Mouse (Mus musculus): ENCODE results near the gene Prkaa1. TPM values are rescaled to one million over a fixed set of nuclear protein-coding genes. Genes with fewer than 3 reads are reported as not detected.

Prkaa1 gene
- polyA plus RNA-seq, 1 experiment from 2014 or later, result 19.7 TPM

DNA sequence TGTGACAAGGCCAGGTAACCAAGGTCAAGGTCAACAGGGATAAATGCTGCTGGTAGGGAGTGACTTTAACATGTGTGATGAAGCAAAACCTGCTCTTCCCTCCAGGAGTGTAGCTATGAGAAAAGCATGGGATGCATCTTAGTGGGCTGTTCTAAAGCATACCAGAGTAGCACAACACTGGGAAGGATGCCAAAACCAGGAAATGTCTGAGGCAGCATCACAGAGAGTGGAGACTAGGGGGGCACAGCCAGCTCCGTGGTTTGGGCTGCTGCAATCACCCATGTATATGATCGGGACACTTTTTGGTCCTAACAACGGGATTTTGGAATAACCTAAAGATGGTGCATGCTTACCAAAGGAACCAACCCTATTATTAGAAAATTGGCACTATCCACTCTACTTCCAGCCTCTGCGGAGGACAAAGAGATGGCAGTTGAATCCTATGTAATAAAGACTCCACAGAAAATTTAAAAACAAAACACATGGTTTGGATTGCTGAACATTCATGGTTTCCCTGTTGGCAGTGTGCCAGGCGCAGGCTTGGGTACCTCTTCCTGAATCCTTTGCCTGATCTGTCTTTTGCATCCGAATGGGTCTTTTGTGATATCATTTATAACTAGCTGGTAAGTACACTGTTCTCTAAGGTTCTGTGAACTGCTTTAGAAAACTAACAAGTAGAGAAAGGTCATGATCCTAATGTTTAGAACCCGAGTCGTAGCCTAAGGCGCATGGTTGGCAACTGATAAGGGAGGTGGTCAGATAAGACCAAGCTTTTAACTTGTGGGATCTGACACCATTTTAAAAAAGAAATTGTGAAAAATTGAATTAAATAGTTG lies 5.4 kb upstream of the Prkaa1 start:
- H3K27me3 ChIP-seq (ENCODE audit: control insufficient read depth, insufficient read depth, low read length), result no peaks in the 10 kb centered on the region
- 73% methylated on average over 9 of the region's 9 CpGs for WGBS
- no peak overlapping the region for H3K27ac ChIP-seq (replicated peaks; ENCODE audit: low read depth, low read length)
- H3K4me2 ChIP-seq (ENCODE audit: low read length), result no peak overlapping the region
- DNase-seq, result peak; percentile 57
- no peak overlapping the region for H3K9ac ChIP-seq (replicated peaks; ENCODE audit: low read length)
- H3K9me3 ChIP-seq (ENCODE audit: control insufficient read depth, low read length), result no peaks in the 10 kb centered on the region
- no peaks in the 10 kb centered on the region for H3K36me3 ChIP-seq (ENCODE audit: control insufficient read depth, insufficient read depth, low read length)
- no peaks in the 10 kb centered on the region for H3K4me1 ChIP-seq (ENCODE audit: control insufficient read depth, insufficient read depth, low read length)
- no peak overlapping the region for H3K4me3 ChIP-seq (replicated peaks; ENCODE audit: low read depth, low read length)
- 0 out of 2 replicates have a peak, but pooled peaks have one; percentile 40 for ATAC-seq (ENCODE audit: low FRiP score, low TSS enrichment)

DNA sequence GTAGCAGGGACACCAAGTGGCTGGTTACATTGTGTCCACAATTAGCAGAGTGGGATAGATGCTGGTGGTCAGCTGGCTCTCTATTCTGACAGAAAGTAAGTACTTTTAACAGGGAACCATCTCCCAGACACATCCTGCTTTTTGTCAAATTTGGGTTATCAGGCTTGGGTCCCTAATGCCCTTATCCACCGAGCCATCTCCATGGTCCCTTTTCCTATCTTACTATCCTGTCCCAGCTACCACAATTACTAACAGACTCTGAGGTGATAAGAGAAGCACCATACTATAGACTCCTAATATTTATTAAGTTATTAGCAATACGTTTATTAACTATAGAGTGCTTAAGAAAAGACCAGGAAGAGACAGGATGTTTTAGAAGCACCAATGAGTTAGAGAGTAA lies 4.3 kb upstream of the Prkaa1 start:
- no peak for DNase-seq
- H3K9me3 ChIP-seq (ENCODE audit: control insufficient read depth, low read length), result no peaks in the 10 kb centered on the region
- H3K4me1 ChIP-seq (ENCODE audit: control insufficient read depth, insufficient read depth, low read length), result no peaks in the 10 kb centered on the region
- 96% methylated on average over 2 of the region's 2 CpGs for WGBS
- ATAC-seq (ENCODE audit: low FRiP score, low TSS enrichment), result no peak
- H3K27me3 ChIP-seq (ENCODE audit: control insufficient read depth, insufficient read depth, low read length), result no peaks in the 10 kb centered on the region
- H3K27ac ChIP-seq (replicated peaks; ENCODE audit: low read depth, low read length), result no peak overlapping the region
- H3K4me2 ChIP-seq (ENCODE audit: low read length), result no peak overlapping the region
- H3K4me3 ChIP-seq (replicated peaks; ENCODE audit: low read depth, low read length), result no peak overlapping the region
- H3K36me3 ChIP-seq (ENCODE audit: control insufficient read depth, insufficient read depth, low read length), result no peaks in the 10 kb centered on the region
- H3K9ac ChIP-seq (replicated peaks; ENCODE audit: low read length), result no peak overlapping the region

DNA sequence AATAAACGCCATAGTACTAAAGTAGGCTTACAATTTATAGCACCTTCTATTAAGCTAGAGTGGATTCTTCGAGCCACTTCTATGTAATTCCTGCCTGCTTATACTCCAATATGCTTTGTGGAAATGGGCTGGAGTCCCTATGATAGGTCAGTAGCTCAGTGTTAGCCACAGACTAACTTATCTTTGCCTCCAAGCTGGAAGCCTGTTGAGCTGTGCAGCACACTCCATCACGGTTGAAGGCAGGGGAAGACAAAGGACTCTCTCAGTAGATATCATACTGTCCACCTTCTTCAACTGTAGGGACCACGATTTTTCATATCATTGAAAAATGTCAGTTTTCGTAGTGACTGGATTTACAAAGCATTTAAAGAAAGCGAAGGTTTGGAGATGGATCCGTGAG lies 3.8 kb upstream of the Prkaa1 start:
- no peak for ATAC-seq (ENCODE audit: low FRiP score, low TSS enrichment)
- Histone ChIP-seq H3K27me3 (ENCODE audit: control insufficient read depth, insufficient read depth, low read length) (no peaks in the 10 kb centered on the region), H3K4me2 (ENCODE audit: low read length) (no peak overlapping the region), H3K36me3 (ENCODE audit: control insufficient read depth, insufficient read depth, low read length) (no peaks in the 10 kb centered on the region), H3K9me3 (ENCODE audit: control insufficient read depth, low read length) (no peaks in the 10 kb centered on the region), H3K4me1 (ENCODE audit: control insufficient read depth, insufficient read depth, low read length) (peaks cover 3% of the 10 kb centered on the region), H3K27ac (replicated peaks; ENCODE audit: low read depth, low read length) (no peak overlapping the region), H3K9ac (replicated peaks; ENCODE audit: low read length) (no peak overlapping the region), H3K4me3 (replicated peaks; ENCODE audit: low read depth, low read length) (no peak overlapping the region)
- DNase-seq, result no peak
- WGBS, result 91% methylated on average over 7 of the region's 7 CpGs

DNA sequence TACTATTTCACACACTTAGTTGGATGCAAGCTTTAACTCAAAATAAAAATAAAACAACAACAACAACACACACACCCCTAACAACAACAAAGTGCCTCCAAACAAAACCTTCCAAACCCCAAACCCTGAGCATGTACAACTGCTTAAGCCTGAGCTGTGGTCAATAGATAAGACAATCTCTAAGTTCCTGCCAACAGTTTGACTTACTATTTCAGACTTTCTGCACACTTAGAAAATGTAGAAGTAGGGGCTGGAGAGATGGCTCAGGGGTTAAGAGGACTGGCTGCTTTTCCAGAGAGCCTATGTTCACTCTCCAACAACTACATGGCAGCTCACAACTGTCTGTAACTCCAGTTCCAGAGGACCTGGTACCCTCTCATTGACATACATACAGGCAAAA lies 3.3 kb upstream of the Prkaa1 start:
- no peak for DNase-seq
- H3K36me3 ChIP-seq (ENCODE audit: control insufficient read depth, insufficient read depth, low read length), result no peaks in the 10 kb centered on the region

DNA sequence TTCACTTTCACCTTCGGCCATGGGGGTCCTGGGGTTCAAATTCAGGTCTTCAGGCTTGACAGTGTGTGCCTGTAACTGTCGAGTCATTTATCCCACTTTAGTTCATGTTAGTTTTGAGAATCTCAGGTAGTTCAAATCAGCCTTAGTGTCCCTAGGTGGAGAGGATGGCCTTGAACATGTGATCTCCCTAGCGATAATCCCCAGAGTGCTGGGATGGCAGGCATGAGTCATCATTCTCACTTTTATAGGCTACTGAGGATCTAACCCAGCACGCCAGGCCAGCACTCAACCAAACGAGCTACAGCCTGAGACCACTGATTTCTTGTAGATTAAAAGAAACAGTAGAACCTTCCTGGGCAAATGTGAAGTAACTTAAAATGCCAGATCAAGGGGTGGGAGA lies 1.6 kb upstream of the Prkaa1 start:
- no peak overlapping the region for H3K4me2 ChIP-seq (ENCODE audit: low read length)
- peaks cover 11% of the 10 kb centered on the region for H3K4me1 ChIP-seq (ENCODE audit: control insufficient read depth, insufficient read depth, low read length)
- DNase-seq (no peak), ATAC-seq (ENCODE audit: low FRiP score, low TSS enrichment) (no peak)
- no peaks in the 10 kb centered on the region for H3K36me3 ChIP-seq (ENCODE audit: control insufficient read depth, insufficient read depth, low read length)
- no peaks in the 10 kb centered on the region for H3K27me3 ChIP-seq (ENCODE audit: control insufficient read depth, insufficient read depth, low read length)
- H3K9me3 ChIP-seq (ENCODE audit: control insufficient read depth, low read length), result no peaks in the 10 kb centered on the region
- no peak overlapping the region for H3K9ac ChIP-seq (replicated peaks; ENCODE audit: low read length)
- H3K4me3 ChIP-seq (replicated peaks; ENCODE audit: low read depth, low read length), result no peak overlapping the region
- WGBS, result 74% methylated on average over 5 of the region's 5 CpGs
- no peak overlapping the region for H3K27ac ChIP-seq (replicated peaks; ENCODE audit: low read depth, low read length)

More for the DNA sequence above, 3.3 kb upstream of the Prkaa1 start:
- Histone ChIP-seq H3K9ac (replicated peaks; ENCODE audit: low read length) (no peak overlapping the region), H3K9me3 (ENCODE audit: control insufficient read depth, low read length) (no peaks in the 10 kb centered on the region), H3K27ac (replicated peaks; ENCODE audit: low read depth, low read length) (no peak overlapping the region), H3K4me3 (replicated peaks; ENCODE audit: low read depth, low read length) (no peak overlapping the region), H3K4me1 (ENCODE audit: control insufficient read depth, insufficient read depth, low read length) (peaks cover 8% of the 10 kb centered on the region), H3K4me2 (ENCODE audit: low read length) (no peak overlapping the region), H3K27me3 (ENCODE audit: control insufficient read depth, insufficient read depth, low read length) (no peaks in the 10 kb centered on the region)
- no peak for ATAC-seq (ENCODE audit: low FRiP score, low TSS enrichment)

DNA sequence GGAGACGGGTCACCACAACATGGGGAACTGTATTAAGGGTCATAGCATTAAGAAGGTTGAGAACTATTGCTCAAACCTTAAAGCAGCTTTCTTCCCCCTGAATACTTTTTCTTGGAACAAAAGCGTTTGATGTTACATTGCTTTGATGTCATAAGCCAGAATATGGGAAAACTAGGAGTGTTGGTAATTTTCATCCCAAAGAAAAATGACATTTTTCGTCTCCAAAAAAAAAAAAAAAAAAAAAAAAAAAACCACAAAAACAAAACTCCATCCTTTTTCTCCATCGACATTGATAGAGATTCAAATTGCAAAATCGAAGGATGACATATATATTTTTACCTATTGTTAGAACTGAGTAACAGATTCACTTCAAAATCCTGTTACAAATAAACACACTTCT lies 947 bp upstream of the Prkaa1 start:
- Histone ChIP-seq H3K4me1 (ENCODE audit: control insufficient read depth, insufficient read depth, low read length) (peaks cover 11% of the 10 kb centered on the region), H3K4me3 (replicated peaks; ENCODE audit: low read depth, low read length) (peak overlapping the region; percentile 74; the same call in 1 of the 2 replicates), H3K27ac (replicated peaks; ENCODE audit: low read depth, low read length) (no peak overlapping the region), H3K9me3 (ENCODE audit: control insufficient read depth, low read length) (no peaks in the 10 kb centered on the region), H3K4me2 (ENCODE audit: low read length) (peak overlapping the region; percentile 63), H3K9ac (replicated peaks; ENCODE audit: low read length) (no peak overlapping the region), H3K36me3 (ENCODE audit: control insufficient read depth, insufficient read depth, low read length) (no peaks in the 10 kb centered on the region), H3K27me3 (ENCODE audit: control insufficient read depth, insufficient read depth, low read length) (no peaks in the 10 kb centered on the region)
- no peak for DNase-seq
- WGBS, result 77% methylated on average over 5 of the region's 5 CpGs
- no peak for ATAC-seq (ENCODE audit: low FRiP score, low TSS enrichment)

DNA sequence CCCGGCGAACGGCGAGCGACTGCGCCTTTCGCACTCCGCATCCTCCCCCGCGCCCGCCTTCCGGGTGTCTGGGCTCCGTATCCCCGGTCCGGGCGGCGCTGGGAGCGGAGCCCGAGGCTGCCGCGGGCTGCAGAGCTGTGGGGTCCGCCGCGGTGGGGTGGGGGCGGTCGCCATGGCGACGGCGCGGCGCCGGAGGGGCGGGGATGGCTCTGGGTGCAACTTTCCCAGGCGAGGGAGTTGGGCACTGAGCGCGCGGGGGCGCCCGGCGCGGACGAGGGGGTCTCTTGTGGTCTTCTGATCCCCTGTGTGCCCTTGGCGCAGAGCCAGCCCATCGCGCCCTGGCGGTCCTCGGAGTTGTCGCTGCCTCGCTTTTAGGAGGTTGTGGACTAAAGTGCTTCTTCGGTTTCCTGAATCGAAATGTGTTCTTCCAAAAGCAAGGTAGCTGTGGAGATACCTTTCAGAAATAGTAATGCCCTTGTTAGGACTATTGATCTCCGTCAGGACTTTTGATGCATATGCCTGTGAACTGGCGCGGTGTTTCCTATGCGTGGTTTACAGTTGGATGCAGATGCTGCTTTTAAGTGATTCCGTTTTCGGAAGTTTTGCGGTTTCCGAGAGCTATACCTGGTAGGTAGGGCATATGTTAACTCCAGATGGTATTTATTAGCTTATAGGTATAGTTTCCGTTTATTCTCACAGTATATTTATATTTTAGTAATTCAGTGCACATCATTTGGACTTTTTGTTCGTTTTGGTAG lies 539 bp downstream of the Prkaa1 start:
- H3K36me3 ChIP-seq (ENCODE audit: control insufficient read depth, insufficient read depth, low read length), result no peaks in the 10 kb centered on the region
- ATAC-seq (ENCODE audit: low FRiP score, low TSS enrichment) (peak; percentile 92), DNase-seq (peak; percentile 82)
- H3K4me2 ChIP-seq (ENCODE audit: low read length), result peak overlapping the region; percentile 63
- H3K4me3 ChIP-seq (replicated peaks; ENCODE audit: low read depth, low read length), result peak overlapping the region; percentile 74
- H3K4me1 ChIP-seq (ENCODE audit: control insufficient read depth, insufficient read depth, low read length), result peaks cover 11% of the 10 kb centered on the region
- H3K27me3 ChIP-seq (ENCODE audit: control insufficient read depth, insufficient read depth, low read length), result no peaks in the 10 kb centered on the region
- 1% methylated on average over 61 of the region's 61 CpGs for WGBS
- no peaks in the 10 kb centered on the region for H3K9me3 ChIP-seq (ENCODE audit: control insufficient read depth, low read length)
- peak overlapping the region; percentile 80 for H3K9ac ChIP-seq (replicated peaks; ENCODE audit: low read length)
- peak overlapping the region; percentile 91 for H3K27ac ChIP-seq (replicated peaks; ENCODE audit: low read depth, low read length)

DNA sequence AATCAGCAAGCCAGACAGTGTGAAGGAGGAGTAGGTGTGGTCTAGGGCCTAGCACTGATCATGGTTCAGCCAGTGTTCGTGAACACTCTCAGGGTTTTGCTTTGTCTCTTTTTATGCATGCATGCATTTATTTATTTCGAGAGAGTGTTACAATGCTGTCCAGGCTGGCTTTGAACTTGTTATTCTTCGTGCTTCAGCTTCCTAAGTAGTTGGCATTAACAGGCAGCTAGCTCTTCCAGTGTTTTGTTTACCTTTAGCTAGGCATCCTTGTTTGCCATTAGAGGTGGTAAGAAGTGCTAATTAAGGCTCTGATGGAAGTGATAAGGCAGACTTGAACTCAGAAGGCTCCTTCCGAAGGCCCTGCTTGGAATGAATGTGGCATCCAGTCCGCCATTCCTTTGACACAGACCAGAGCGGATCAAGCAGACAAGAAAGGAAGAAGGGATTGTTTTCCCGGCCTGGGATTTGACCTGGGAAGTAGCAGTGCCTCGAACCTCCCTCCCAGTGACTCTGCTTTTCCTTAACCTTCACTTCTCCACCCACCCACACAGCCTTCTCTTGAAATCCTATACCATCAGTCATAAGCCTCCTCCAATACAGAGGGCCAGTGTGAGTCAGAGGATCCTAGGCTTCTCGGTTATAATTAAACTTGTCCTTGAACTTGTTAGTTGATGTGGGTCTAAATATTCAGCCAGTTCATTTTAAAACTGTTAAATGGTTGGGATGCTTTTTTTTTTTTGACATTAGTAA lies 1.7 kb downstream of the Prkaa1 start:
- no peak for DNase-seq

More for the DNA sequence above, 1.7 kb downstream of the Prkaa1 start:
- Histone ChIP-seq H3K27me3 (ENCODE audit: control insufficient read depth, insufficient read depth, low read length) (no peaks in the 10 kb centered on the region), H3K27ac (replicated peaks; ENCODE audit: low read depth, low read length) (no peak overlapping the region), H3K9me3 (ENCODE audit: control insufficient read depth, low read length) (no peaks in the 10 kb centered on the region), H3K4me2 (ENCODE audit: low read length) (peak overlapping the region; percentile 63), H3K4me1 (ENCODE audit: control insufficient read depth, insufficient read depth, low read length) (peaks cover 11% of the 10 kb centered on the region), H3K9ac (replicated peaks; ENCODE audit: low read length) (peak overlapping the region; percentile 34; the same call in 1 of the 2 replicates), H3K36me3 (ENCODE audit: control insufficient read depth, insufficient read depth, low read length) (no peaks in the 10 kb centered on the region), H3K4me3 (replicated peaks; ENCODE audit: low read depth, low read length) (peak overlapping the region; percentile 74)
- WGBS, result 46% methylated on average over 9 of the region's 9 CpGs
- no peak for ATAC-seq (ENCODE audit: low FRiP score, low TSS enrichment)
